Mouse (Mus musculus): ENCODE results near the gene Dusp12. TPM values are rescaled to one million over a fixed set of nuclear protein-coding genes. Genes with fewer than 3 reads are reported as not detected.

Dusp12 gene
- 1 to 10 TPM; 4.1 to 4.6 TPM for total RNA-seq (2023)

GRCm38 (mm10) chr1:170884978-170885561 lies at the start of gene Dusp12, which contains the start of gene Gm26620:
Dusp12 (minus strand) TSS chr1:170885540.
Gm26620 (plus strand) TSS chr1:170885065.

GRCm38 (mm10) chr1:170927378-170927777 lies 42.0 kb upstream of the Dusp12 start, which contains the start of gene Fcrla:
Fcrla (minus strand) TSS chr1:170927583.

GRCm38 (mm10) chr1:170912891-170913615 lies 27.7 kb upstream of the Dusp12 start, which contains the start of gene Fcrlb:
Fcrlb (minus strand) TSS chr1:170912941.

DNA sequence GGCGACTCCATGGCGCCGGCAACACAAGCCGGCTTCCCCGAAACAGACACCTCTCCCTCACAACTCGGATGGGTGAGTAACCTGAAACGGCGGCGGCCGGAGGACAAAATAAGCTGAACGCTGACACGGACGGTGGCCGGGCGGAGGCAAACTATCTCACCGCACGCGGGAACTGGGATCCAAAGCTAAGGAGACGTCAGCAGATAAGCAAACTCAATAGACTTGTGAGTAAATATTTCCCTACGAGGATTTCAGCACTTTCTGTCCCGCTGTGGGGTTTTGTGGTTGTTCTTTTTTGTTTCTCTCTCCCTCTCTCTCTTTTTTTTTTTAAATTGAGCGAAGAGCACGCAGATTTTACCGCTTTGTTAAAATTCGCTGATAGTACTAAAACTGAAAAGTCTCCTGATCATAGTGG lies 17.6 kb downstream of the Dusp12 start, which contains the start of gene Atf6:
Gene Atf6, minus strand, starts transcription at position 81 of the 415 bp plus-strand sequence.

Other genes with a start within 250 kb of the Dusp12 start
- 10 to 100 TPM; 28.1 to 33.2 TPM for gene Olfml2b, start 241.0 kb downstream of the Dusp12 start, total RNA-seq (2023)
- 10 to 100 TPM; 17.8 to 22.1 TPM for gene Atf6, start 17.8 kb downstream of the Dusp12 start, total RNA-seq (2023)
- gene Gm26620, start 475 bp downstream of the Dusp12 start, total RNA-seq (2023): under 1 TPM in 1 of 2 experiments, not detected in 1; 0.82 TPM
- not detected for gene Fcrlb, start 27.4 kb upstream of the Dusp12 start, total RNA-seq (2023)
- 10 to 100 TPM in 1 of 2 experiments, 1 to 10 TPM in 1; 3.2 to 13.9 TPM for gene Fcrla, start 42.0 kb upstream of the Dusp12 start, total RNA-seq (2023)
- gene Fcgr2b, start 91.0 kb upstream of the Dusp12 start, total RNA-seq (2023): 10 to 100 TPM; 96.5 to 99.9 TPM
- gene Fcgr4, start 133.4 kb upstream of the Dusp12 start, total RNA-seq (2023): 10 to 100 TPM; 75.9 to 81.5 TPM
- gene Fcgr3, start 179.4 kb upstream of the Dusp12 start, total RNA-seq (2023): 100 to 1,000 TPM; 411 to 427 TPM
- gene Cfap126, start 228.4 kb upstream of the Dusp12 start, total RNA-seq (2023): under 1 TPM; 0.67 to 0.73 TPM